Mouse (Mus musculus): ENCODE data around the gene Zfp36. TPM values are rescaled to one million over a fixed set of nuclear protein-coding genes. Genes with fewer than 3 reads are reported as not detected.

Gene Zfp36
- polyA plus RNA-seq, 1 experiment from 2014 or later, result 5.1 TPM

GRCm38 (mm10) chr7:28381017-28381790 is 1.2 kb upstream of the Zfp36 start:
- ATAC-seq (ENCODE audit: insufficient read depth, low FRiP score, low TSS enrichment) (no peak), DNase-seq (ENCODE audit: low spot score) (peak; percentile 39)
- peaks cover 5% of the 10 kb centered on the region for H3K36me3 ChIP-seq (ENCODE audit: control insufficient read depth, insufficient read depth, low read length)
- 0 out of 2 replicates have a peak overlapping the region, but pooled peaks have one; percentile 6 for H3K4me3 ChIP-seq (ENCODE audit: low read depth, low read length)
- H3K9me3 ChIP-seq (ENCODE audit: control insufficient read depth, low read length), result no peaks in the 10 kb centered on the region
- H3K4me2 ChIP-seq (ENCODE audit: low read depth), result peak overlapping the region; percentile 17
- H3K9ac ChIP-seq (ENCODE audit: low read length), result peak overlapping the region; percentile 49
- peaks cover 35% of the 10 kb centered on the region for H3K4me1 ChIP-seq (ENCODE audit: control insufficient read depth, insufficient read depth, low read length)
- peak overlapping the region; percentile 51 for H3K27ac ChIP-seq (ENCODE audit: low read depth, low read length)
- 15% methylated on average over 30 of the region's 30 CpGs for WGBS
- no peaks in the 10 kb centered on the region for H3K27me3 ChIP-seq (ENCODE audit: control insufficient read depth, insufficient read depth, low read length)

DNA sequence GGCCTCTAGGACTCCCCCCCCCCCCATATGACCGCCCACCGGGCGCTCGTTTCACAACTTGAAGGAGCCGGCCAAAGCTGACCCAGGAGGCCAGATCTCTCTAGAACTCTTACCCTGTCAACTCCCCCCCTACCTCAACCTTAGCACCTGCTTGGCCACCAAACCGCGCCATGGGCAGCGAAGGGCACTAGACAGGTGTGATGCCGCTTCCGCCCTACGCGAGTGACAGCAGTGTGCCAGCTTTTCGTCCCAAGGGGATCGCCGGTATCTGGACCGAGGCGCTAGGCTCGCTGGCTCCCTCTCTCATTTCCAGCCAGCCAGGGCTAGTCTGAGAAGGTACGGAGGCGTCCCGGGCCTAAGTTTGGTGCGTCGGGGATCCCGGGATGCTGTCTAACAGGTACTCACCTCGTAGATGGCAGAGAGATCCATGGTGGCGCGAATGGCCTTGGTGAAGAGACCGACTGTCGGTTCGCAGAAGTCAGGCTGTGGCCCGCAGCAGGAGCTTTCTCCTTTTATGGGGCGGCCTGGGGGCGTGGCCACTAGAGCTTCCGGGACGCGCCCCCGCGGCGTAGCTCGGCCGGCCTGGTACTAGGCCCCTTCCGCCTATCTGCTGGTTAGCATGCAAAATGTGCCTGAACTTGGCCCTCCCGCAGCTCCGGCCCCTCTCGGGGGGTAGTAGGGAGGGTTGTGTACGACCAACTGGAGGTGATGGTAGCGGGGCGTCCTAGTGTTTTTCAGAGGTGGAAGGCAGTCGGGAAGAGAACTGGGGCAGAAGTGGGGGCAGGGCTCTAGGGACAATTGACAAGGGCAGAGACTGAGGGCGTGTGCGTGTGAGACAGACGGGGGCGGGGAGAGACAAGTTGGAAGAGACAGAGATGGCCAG is 1.0 kb downstream of the Zfp36 start:
- H3K9me3 ChIP-seq (ENCODE audit: control insufficient read depth, low read length), result no peaks in the 10 kb centered on the region
- peaks cover 42% of the 10 kb centered on the region for H3K4me1 ChIP-seq (ENCODE audit: control insufficient read depth, insufficient read depth, low read length)
- DNase-seq (ENCODE audit: low spot score), result peak; percentile 90
- ATAC-seq (ENCODE audit: insufficient read depth, low FRiP score, low TSS enrichment), result peak; percentile 39
- peak overlapping the region; percentile 68 for H3K9ac ChIP-seq (ENCODE audit: low read length)
- peak overlapping the region; percentile 56 for H3K4me3 ChIP-seq (ENCODE audit: low read depth, low read length)
- H3K27me3 ChIP-seq (ENCODE audit: control insufficient read depth, insufficient read depth, low read length), result no peaks in the 10 kb centered on the region
- H3K27ac ChIP-seq (ENCODE audit: low read depth, low read length), result peak overlapping the region; percentile 75
- peak overlapping the region; percentile 79 for H3K4me2 ChIP-seq (ENCODE audit: low read depth)
- H3K36me3 ChIP-seq (ENCODE audit: control insufficient read depth, insufficient read depth, low read length), result peaks cover 3% of the 10 kb centered on the region
- WGBS, result under 1% methylated on average over 53 of the region's 53 CpGs

GRCm38 (mm10) chr7:28378066-28378690 is 1.9 kb downstream of the Zfp36 start:
- peaks cover 3% of the 10 kb centered on the region for H3K36me3 ChIP-seq (ENCODE audit: control insufficient read depth, insufficient read depth, low read length)
- DNase-seq (ENCODE audit: low spot score) (no peak), ATAC-seq (ENCODE audit: insufficient read depth, low FRiP score, low TSS enrichment) (no peak)
- H3K4me2 ChIP-seq (ENCODE audit: low read depth), result peak overlapping the region; percentile 79
- 43% methylated on average over 32 of the region's 32 CpGs for WGBS
- H3K9me3 ChIP-seq (ENCODE audit: control insufficient read depth, low read length), result no peaks in the 10 kb centered on the region
- H3K27me3 ChIP-seq (ENCODE audit: control insufficient read depth, insufficient read depth, low read length), result no peaks in the 10 kb centered on the region
- H3K4me1 ChIP-seq (ENCODE audit: control insufficient read depth, insufficient read depth, low read length), result peaks cover 42% of the 10 kb centered on the region
- no peak overlapping the region for H3K27ac ChIP-seq (ENCODE audit: low read depth, low read length)
- H3K9ac ChIP-seq (ENCODE audit: low read length), result peak overlapping the region; percentile 68
- H3K4me3 ChIP-seq (ENCODE audit: low read depth, low read length), result peak overlapping the region; percentile 56

DNA sequence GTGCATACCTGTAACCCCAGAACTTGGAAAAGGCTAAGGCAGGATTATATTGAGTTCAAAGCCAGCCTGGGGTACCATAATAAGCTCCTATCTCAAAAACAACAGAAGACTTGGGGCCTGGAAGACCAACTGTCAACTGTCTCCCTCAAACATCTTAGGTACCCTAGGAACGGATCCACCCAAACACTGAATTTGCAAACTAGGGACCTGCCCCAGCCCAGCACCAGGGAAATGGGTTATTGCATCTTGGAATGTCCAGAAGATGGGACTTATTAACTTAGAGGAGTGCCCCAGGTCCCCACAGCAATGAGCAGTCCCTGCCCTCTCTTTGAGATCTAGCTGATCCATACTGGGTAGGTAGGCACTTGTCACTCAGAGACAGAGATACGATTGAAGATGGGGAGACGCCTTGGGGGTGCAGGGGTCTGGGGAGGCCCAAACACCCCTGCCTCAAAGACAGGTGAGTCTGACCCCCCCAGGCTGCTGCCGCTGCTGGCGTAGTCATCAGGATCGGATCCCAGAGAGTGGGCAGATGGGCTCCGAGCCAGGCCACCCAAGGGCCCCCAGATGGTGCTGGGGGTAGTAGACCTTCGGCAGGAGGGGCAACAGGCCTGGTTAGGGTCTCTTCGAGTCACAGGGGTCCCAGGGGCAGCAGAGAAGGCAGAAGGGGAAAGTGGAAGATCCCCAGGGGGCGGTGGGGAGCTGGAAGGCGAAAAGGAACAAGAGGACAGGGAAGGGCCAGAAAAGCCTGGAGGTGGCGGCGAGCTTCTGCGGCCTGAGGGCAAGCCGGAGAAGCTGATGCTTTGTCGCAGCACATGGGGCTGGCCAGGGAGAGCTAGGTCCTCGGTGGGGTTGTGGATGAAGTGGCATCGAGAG is 2.6 kb downstream of the Zfp36 start:
- Histone ChIP-seq H3K36me3 (ENCODE audit: control insufficient read depth, insufficient read depth, low read length) (peaks cover 3% of the 10 kb centered on the region), H3K4me1 (ENCODE audit: control insufficient read depth, insufficient read depth, low read length) (peaks cover 40% of the 10 kb centered on the region), H3K9ac (ENCODE audit: low read length) (peak overlapping the region; percentile 68), H3K4me2 (ENCODE audit: low read depth) (peak overlapping the region; percentile 79), H3K27ac (ENCODE audit: low read depth, low read length) (no peak overlapping the region), H3K27me3 (ENCODE audit: control insufficient read depth, insufficient read depth, low read length) (no peaks in the 10 kb centered on the region), H3K9me3 (ENCODE audit: control insufficient read depth, low read length) (no peaks in the 10 kb centered on the region), H3K4me3 (ENCODE audit: low read depth, low read length) (peak overlapping the region; percentile 56)
- 74% methylated on average over 18 of the region's 18 CpGs for WGBS
- no peak for DNase-seq (ENCODE audit: low spot score)
- no peak for ATAC-seq (ENCODE audit: insufficient read depth, low FRiP score, low TSS enrichment)

GRCm38 (mm10) chr7:28376011-28376771 is 3.9 kb downstream of the Zfp36 start:
- Histone ChIP-seq H3K4me2 (ENCODE audit: low read depth) (peak overlapping the region; percentile 64), H3K9ac (ENCODE audit: low read length) (peak overlapping the region; percentile 61), H3K9me3 (ENCODE audit: control insufficient read depth, low read length) (no peaks in the 10 kb centered on the region), H3K4me3 (ENCODE audit: low read depth, low read length) (peak overlapping the region; percentile 36), H3K36me3 (ENCODE audit: control insufficient read depth, insufficient read depth, low read length) (peaks cover 3% of the 10 kb centered on the region), H3K27me3 (ENCODE audit: control insufficient read depth, insufficient read depth, low read length) (no peaks in the 10 kb centered on the region), H3K4me1 (ENCODE audit: control insufficient read depth, insufficient read depth, low read length) (peaks cover 33% of the 10 kb centered on the region), H3K27ac (ENCODE audit: low read depth, low read length) (peak overlapping the region; percentile 82)
- DNase-seq (ENCODE audit: low spot score) (peak; percentile 41), ATAC-seq (ENCODE audit: insufficient read depth, low FRiP score, low TSS enrichment) (no peak)
- WGBS, result 4% methylated on average over 30 of the region's 30 CpGs

- H3K9ac ChIP-seq (ENCODE audit: low read length), result peak overlapping the region; percentile 61
- no peaks in the 10 kb centered on the region for H3K27me3 ChIP-seq (ENCODE audit: control insufficient read depth, insufficient read depth, low read length)
- peaks cover 3% of the 10 kb centered on the region for H3K36me3 ChIP-seq (ENCODE audit: control insufficient read depth, insufficient read depth, low read length)
- ATAC-seq (ENCODE audit: insufficient read depth, low FRiP score, low TSS enrichment) (peak; percentile 22), DNase-seq (ENCODE audit: low spot score) (peak; percentile 91)
- H3K4me1 ChIP-seq (ENCODE audit: control insufficient read depth, insufficient read depth, low read length), result peaks cover 36% of the 10 kb centered on the region
- peak overlapping the region; percentile 82 for H3K27ac ChIP-seq (ENCODE audit: low read depth, low read length)
- peak overlapping the region; percentile 64 for H3K4me2 ChIP-seq (ENCODE audit: low read depth)
- H3K4me3 ChIP-seq (ENCODE audit: low read depth, low read length), result peak overlapping the region; percentile 36
- H3K9me3 ChIP-seq (ENCODE audit: control insufficient read depth, low read length), result no peaks in the 10 kb centered on the region
- WGBS, result 1% methylated on average over 36 of the region's 36 CpGs
Measured at GRCm38 (mm10) chr7:28375176-28375921, 4.7 kb downstream of the Zfp36 start.

DNA sequence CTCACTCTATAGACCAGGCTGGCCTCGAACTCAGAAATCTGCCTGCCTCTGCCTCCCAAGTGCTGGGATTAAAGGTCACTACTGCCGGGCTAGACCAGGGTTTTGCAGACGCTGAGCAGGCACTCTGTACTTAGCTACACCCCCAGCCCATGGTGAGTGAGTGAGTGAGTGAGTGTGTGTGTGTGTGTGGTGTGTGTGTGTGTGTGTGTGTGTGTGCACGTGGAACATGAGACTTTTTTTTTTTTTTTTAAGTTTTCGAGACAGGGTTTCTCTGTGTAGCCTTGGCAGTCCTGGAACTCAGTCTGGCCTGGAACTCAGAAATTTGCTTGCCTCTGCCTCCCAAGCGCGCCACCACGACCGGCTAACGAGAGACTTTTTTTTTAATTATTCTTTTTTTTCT is 5.4 kb downstream of the Zfp36 start:
- no peak overlapping the region for H3K9ac ChIP-seq (ENCODE audit: low read length)
- peaks cover 41% of the 10 kb centered on the region for H3K4me1 ChIP-seq (ENCODE audit: control insufficient read depth, insufficient read depth, low read length)
- no peak overlapping the region for H3K27ac ChIP-seq (ENCODE audit: low read depth, low read length)
- DNase-seq (ENCODE audit: low spot score) (no peak), ATAC-seq (ENCODE audit: insufficient read depth, low FRiP score, low TSS enrichment) (no peak)
- H3K27me3 ChIP-seq (ENCODE audit: control insufficient read depth, insufficient read depth, low read length), result no peaks in the 10 kb centered on the region
- peaks cover 7% of the 10 kb centered on the region for H3K36me3 ChIP-seq (ENCODE audit: control insufficient read depth, insufficient read depth, low read length)
- H3K9me3 ChIP-seq (ENCODE audit: control insufficient read depth, low read length), result no peaks in the 10 kb centered on the region
- H3K4me3 ChIP-seq (ENCODE audit: low read depth, low read length), result no peak overlapping the region
- peak overlapping the region; percentile 64 for H3K4me2 ChIP-seq (ENCODE audit: low read depth)
- 81% methylated on average over 10 of the region's 10 CpGs for WGBS
